Mouse (Mus musculus): Measurements from ENCODE around the gene Rapgef4.
A peak's percentile ranks its signal among the peaks of the same experiment; 100 is the strongest.

The Rapgef4 gene

GRCm38 (mm10) chr2:72178025-72178424 lies 197.0 kb downstream of the Rapgef4 start:
- DNase-seq (ENCODE audit: extremely low spot score, low spot score) = no peak

GRCm38 (mm10) chr2:72178515-72178914 lies 197.5 kb downstream of the Rapgef4 start:
- no peak for DNase-seq (ENCODE audit: extremely low spot score, low spot score)

GRCm38 (mm10) chr2:72179600-72180301 lies 198.7 kb downstream of the Rapgef4 start:
- no peak for DNase-seq (ENCODE audit: extremely low spot score, low spot score)

DNA sequence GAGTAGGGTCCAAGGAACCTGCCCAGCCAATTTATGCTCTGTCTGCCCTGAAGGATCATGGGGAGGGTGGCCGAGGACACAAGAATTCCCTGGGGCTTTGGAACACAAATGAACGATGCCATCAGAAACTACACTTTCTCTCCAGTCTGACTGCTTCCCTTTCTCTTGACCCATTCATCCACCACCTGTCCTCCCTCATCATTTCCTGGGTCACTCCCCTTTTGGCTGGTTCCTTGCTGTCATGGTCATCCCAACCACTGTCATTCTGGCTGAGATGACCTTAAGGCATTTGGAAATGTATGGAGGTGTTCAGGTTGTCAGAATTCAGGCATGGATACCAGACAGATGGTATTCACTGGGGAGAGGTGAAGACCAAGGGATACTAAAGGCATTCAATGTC lies 200.4 kb downstream of the Rapgef4 start:
- DNase-seq (ENCODE audit: extremely low spot score, low spot score) = no peak

GRCm38 (mm10) chr2:72183751-72184150 lies 202.7 kb downstream of the Rapgef4 start:
- no peak for DNase-seq (ENCODE audit: extremely low spot score, low spot score)

DNA sequence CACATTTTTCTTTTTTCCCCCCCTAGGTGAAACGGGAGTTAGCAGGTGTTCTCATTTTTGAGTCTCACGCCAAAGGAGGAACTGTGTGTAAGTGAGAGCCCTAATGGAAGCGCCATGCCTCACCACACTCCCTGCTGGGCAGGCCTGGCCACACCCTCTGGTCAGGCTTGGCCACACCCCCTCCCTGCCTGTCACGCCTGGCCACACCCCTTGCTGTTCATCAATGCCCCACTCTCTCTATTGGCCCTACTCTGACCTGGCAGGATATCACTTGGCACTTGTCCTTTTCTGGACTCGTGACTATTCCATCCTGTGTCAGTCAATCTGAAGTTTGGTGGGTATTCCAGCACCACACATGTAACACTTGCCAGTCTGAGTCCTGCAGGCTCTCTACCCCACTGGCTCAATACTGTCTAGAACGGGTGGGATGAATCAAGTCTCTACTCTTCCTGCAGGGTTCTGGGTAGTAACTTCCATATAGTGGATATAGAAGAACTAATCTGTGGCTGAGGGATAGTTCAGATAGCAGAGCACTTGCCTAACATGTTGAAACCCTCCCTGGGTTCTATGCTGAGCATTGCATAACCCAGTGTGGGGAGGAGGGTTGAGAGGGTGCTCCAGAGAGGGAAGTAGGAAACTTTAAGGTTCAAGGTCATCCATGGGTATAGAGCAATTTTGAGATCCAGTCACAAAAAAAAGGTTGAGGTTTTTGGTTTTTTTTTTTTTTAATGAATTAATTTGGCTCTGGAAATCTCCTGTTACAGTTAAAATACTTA lies 215.3 kb downstream of the Rapgef4 start:
- DNase-seq (ENCODE audit: extremely low spot score, low spot score) = no peak

DNA sequence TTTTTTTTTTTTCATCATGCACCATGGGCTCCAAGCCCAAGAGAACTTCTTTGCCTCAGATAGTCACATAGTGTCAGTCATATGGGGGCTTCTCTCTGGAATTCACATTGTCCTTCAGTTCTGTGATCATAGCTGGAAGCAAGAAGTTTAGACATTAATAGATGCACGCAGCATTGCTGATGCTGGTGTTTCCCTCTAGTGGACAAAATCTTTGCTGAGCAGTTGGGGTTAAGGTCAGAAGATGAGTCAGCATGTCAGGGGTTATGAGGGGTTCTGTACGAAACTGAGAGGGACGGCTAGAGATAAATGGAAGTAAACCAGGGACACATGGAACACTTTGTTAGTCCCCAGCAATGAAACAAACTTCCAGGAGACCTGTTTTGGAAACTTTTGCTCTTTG lies 216.0 kb downstream of the Rapgef4 start:
- DNase-seq (ENCODE audit: extremely low spot score, low spot score) = no peak

- DNase-seq (ENCODE audit: extremely low spot score, low spot score) = no peak
Observed at GRCm38 (mm10) chr2:72199451-72199850, 218.4 kb downstream of the Rapgef4 start.

DNA sequence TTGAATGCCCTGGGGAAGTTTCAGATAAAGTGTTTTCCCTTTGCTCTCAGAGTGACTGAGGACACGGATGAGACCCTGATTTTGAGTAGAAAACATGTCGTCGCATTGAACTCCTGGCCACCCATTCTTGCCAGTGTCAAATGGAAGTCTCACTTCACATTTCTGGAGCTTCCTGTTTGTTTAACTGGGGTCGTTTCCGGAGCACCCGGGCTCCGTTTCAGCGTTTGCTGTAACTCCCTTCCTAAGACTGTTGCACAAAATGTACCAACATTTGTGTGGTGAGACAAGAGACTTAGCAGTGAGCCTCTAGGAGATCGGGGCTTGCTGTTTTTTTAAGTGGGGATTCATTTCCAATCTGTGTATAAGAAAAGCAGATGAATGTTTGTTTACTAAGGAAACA lies 220.5 kb downstream of the Rapgef4 start:
- no peak for DNase-seq (ENCODE audit: extremely low spot score, low spot score)

GRCm38 (mm10) chr2:72202252-72202651 lies 221.2 kb downstream of the Rapgef4 start:
- no peak for DNase-seq (ENCODE audit: extremely low spot score, low spot score)

GRCm38 (mm10) chr2:72203609-72204008 lies 222.6 kb downstream of the Rapgef4 start:
- DNase-seq (ENCODE audit: extremely low spot score, low spot score) = peak; percentile 77

DNA sequence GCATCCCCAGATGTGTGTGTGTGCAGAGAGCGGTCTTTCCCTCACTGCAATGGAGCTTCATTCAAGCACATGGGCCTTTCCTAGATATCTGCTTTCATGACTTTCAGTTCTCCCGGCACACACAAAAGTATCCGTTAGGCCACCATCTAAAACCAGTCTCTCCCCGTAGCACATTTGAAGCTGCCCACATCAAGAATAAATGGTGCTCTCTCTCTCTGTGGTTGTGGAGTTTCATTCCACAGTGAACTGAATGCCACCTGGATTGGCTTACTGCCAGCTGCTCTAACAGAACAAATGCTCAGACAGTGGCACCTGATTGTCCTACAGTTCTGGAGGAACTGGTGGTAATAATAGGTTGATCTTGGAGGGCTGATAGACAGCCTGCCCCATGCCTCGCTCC lies 224.8 kb downstream of the Rapgef4 start:
- DNase-seq (ENCODE audit: extremely low spot score, low spot score) = no peak

- DNase-seq (ENCODE audit: extremely low spot score, low spot score) = no peak
Observed at GRCm38 (mm10) chr2:72206530-72207248, 225.6 kb downstream of the Rapgef4 start.

DNA sequence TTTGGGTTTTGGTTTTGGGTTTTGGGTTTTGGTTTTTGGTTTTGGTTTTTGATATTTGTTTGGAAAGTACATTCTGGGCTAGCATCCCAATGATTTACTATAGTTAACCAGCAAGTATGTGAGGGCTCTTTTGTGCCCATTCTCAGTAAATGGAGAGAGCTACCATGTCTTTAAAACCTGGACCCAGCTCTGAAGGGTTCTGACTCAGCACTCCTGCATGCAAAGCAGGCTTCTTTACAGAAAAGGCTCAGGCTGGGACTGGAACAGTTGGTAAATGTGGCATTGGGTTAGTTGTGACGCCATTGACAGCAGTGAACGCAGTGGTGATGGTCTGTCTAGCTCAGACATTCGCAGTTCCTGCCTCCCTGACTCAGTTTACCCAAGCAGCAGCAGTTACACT lies 236.3 kb downstream of the Rapgef4 start:
- DNase-seq (ENCODE audit: extremely low spot score, low spot score) = no peak

DNA sequence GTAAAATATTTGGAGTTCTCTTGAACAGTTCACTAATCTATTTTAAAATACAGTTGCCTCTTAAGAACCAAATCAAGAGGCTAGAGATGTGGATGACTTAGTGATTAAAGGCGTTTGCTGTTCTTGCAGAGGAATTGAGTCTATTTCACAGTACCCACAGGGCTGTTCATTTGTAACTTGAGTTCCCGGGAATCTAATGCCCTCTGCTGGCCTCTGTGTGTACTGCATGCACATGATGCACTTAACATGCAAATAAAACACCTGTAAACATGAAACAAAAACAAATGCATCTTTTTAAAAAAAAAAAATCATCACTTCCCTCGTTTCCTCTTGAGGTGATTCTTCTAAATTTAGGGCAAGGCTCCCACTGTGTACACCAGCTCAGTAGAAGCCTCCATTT lies 238.9 kb downstream of the Rapgef4 start:
- peak; percentile 61 for DNase-seq (ENCODE audit: extremely low spot score, low spot score)

- no peak for DNase-seq (ENCODE audit: extremely low spot score, low spot score)
Observed at GRCm38 (mm10) chr2:72221283-72221682, 240.2 kb downstream of the Rapgef4 start.

GRCm38 (mm10) chr2:72221706-72222105 lies 240.7 kb downstream of the Rapgef4 start:
- DNase-seq (ENCODE audit: extremely low spot score, low spot score) = no peak

GRCm38 (mm10) chr2:72222276-72222675 lies 241.2 kb downstream of the Rapgef4 start:
- no peak for DNase-seq (ENCODE audit: extremely low spot score, low spot score)

DNA sequence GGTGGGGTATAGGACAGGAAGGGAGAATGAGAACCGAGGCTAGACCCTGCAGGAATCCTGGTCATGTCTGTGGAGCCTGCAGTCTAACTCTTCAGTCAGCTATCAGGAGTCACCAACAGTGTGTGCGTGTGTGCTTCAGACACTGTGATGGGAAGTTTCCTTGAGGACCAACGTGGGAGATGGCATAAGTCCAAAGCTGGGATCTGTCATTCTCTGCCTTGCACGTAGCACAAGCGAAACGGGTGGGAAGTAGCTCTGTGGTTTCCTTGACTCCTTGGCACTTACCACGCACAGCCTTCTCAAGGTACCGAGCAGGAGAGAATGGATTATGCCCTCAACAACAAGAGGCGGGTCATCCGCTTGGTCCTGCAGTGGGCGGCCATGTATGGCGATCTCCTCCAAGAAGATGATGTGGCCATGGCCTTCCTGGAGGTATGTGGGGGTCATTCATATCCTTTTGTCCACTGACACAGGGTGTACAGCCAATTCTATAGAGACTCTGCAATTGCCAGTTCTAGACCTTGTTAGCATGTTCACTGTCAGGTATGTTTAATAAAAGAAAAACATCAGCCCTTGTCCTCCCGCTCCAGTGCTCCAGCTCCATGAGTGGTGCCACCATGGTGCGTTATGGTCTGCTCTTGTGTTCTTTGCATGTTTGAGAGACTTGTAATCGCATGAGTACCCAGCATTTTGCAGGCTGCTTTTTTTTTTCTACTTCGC lies 241.9 kb downstream of the Rapgef4 start:
- no peak for DNase-seq (ENCODE audit: extremely low spot score, low spot score)

DNA sequence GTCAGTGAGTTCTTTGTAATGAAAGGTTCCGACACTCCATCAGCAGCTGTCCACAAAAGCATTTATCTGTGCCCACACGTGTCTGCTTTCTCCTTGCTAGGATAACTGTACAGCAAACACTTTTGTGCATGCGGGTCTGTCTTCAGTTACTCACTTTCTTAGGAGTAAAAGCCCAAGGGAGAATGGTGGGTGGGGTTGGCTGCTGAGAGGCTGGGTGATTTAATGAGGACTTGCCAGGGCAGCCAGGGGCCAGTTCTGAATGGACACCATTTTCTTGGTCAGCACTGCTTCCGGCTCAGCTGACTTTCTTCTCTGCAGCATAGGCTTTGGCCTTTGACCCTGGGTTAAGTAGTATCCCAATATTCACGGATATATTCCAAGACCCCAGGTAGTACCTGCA lies 242.4 kb downstream of the Rapgef4 start:
- no peak for DNase-seq (ENCODE audit: extremely low spot score, low spot score)

DNA sequence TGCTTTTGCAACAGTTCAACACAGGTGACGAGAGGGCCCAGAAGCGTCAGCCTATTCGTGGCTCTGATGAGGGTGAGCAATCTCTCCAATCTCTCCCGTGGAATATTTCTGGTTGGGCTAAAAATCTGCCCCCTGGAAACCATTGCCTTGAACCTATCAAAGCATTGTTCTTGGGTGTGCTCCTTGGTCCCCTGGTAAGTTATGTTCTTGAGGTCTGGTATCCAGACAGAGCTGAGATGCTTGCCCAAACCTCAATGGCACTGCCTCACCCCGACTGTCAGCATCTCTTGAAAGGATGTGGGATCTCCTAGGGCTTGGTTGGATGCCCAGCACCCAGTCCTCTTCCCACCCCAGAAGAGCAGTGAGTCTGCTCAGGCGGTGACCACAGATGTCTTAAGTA lies 245.0 kb downstream of the Rapgef4 start:
- DNase-seq (ENCODE audit: extremely low spot score, low spot score) = no peak

- no peak for DNase-seq (ENCODE audit: extremely low spot score, low spot score)
Observed at GRCm38 (mm10) chr2:72227416-72227815, 246.4 kb downstream of the Rapgef4 start.

Measured in neural tube, embryonic 10.5 days (tissue).